Mouse (Mus musculus) kidney, embryonic 14.5 days (tissue): Measurements from ENCODE around the gene Vwa3b. TPM values are rescaled to one million over a fixed set of nuclear protein-coding genes. Genes with fewer than 3 reads are reported as not detected.

Experiments
- ATAC-seq: fragments of 200-750 bp; cut with Nextera tagmentation; 2 replicates; pipeline ENCODE4 v1.8.0; 2017; ENCODE audit warnings: moderate number of reproducible peaks, mild to moderate bottlenecking, moderate TSS enrichment, moderate library complexity; ENCODE audit not compliant: low FRiP score, low TSS enrichment
- H3K27ac ChIP-seq: fragments of 300-500 bp; sonication (generic); 2 replicates; pipeline ENCODE4 v1.5.1; 2014; ENCODE audit warnings: low read depth, mild to moderate bottlenecking, low read length, moderate library complexity, mixed read lengths
- H3K27me3 ChIP-seq: fragments of 300-500 bp; sonication (generic); 2 replicates; pipeline ENCODE4 v1.6.1; 2014; ENCODE audit warnings: mild to moderate bottlenecking, low read length; ENCODE audit not compliant: control insufficient read depth, insufficient read depth
- H3K36me3 ChIP-seq: fragments of 300-500 bp; sonication (generic); 2 replicates; pipeline ENCODE4 v1.6.1; 2014; ENCODE audit warnings: low read length, mixed read lengths; ENCODE audit not compliant: control insufficient read depth, insufficient read depth
- H3K4me1 ChIP-seq: fragments of 300-500 bp; sonication (generic); 2 replicates; pipeline ENCODE4 v1.6.1; 2014; ENCODE audit warnings: low read length, mixed read lengths; ENCODE audit not compliant: control insufficient read depth, insufficient read depth
- H3K4me2 ChIP-seq: fragments of 300-500 bp; sonication (generic); replicated peaks from 2 replicates; pipeline ENCODE4 v1.6.1; 2014; ENCODE audit warnings: low read depth, mild to moderate bottlenecking, low read length
- H3K4me3 ChIP-seq: fragments of 300-500 bp; sonication (generic); 2 replicates; pipeline ENCODE4 v1.5.1; 2014; ENCODE audit warnings: mild to moderate bottlenecking, low read length
- H3K9ac ChIP-seq: fragments of 300-500 bp; sonication (generic); 2 replicates; pipeline ENCODE4 v1.6.1; 2014; ENCODE audit warnings: low read depth, mild to moderate bottlenecking, low read length, moderate library complexity
- H3K9me3 ChIP-seq: fragments of 300-500 bp; sonication (generic); 2 replicates; pipeline ENCODE4 v1.6.1; 2016; ENCODE audit warnings: low read length; ENCODE audit not compliant: control insufficient read depth
- WGBS: fragments of 180-500 bp; shearing (Covaris S2); extraction: QIAGEN DNeasy Blood & Tissue Kit; methylation state at CpG from one replicate; pipeline ENCODE4 v1.1.7; 2014; 5-methylcytosine and 5-hydroxymethylcytosine counted together
- polyA plus RNA-seq: library from polyadenylated mRNA; unstranded; fragments of >200 nt; fragmentation: Nextera tagmentation; extraction: Ambion mirVana; gene quantifications from 2 replicates; pipeline ENCODE4 v1.2.1, GENCODE M21; 2014

Gene Vwa3b
- polyA plus RNA-seq = not detected in 2 replicates

- no peak within 1 kb of the TSS for H3K27ac ChIP-seq
- no peaks in the 10 kb centered on the region for H3K27me3 ChIP-seq
- H3K36me3 ChIP-seq = no peaks in the 10 kb centered on the region
- no peak within 1 kb of the TSS for H3K4me3 ChIP-seq
- no peak for ATAC-seq
- 75% methylated on average over 5 of the region's 5 CpGs for WGBS
- H3K9me3 ChIP-seq = no peaks in the 10 kb centered on the region
- no peak within 1 kb of the TSS for H3K9ac ChIP-seq
- H3K4me2 ChIP-seq = no peak within 1 kb of the TSS
- 0 out of 2 replicates have a peak, but pooled peaks cover 5% of the 10 kb centered on the region for H3K4me1 ChIP-seq
These were observed at the start of gene Vwa3b for GRCm38 (mm10) chr1:37025962-37026686. TSS of gene Vwa3b (plus strand) at chr1:37026596.

- Histone ChIP-seq H3K27me3 (no peaks in the 10 kb centered on the region), H3K4me3 (no peak overlapping the region), H3K4me2 (no peak overlapping the region), H3K36me3 (no peaks in the 10 kb centered on the region), H3K4me1 (no peaks in the 10 kb centered on the region), H3K9me3 (peaks cover 7% of the 10 kb centered on the region; the same call in 1 of the 2 replicates), H3K27ac (no peak overlapping the region), H3K9ac (no peak overlapping the region)
- 85% methylated on average over 4 of the region's 4 CpGs for WGBS
- ATAC-seq = no peak
These were observed 49.6 kb upstream of the Vwa3b start for GRCm38 (mm10) chr1:36976770-36977169.

DNA sequence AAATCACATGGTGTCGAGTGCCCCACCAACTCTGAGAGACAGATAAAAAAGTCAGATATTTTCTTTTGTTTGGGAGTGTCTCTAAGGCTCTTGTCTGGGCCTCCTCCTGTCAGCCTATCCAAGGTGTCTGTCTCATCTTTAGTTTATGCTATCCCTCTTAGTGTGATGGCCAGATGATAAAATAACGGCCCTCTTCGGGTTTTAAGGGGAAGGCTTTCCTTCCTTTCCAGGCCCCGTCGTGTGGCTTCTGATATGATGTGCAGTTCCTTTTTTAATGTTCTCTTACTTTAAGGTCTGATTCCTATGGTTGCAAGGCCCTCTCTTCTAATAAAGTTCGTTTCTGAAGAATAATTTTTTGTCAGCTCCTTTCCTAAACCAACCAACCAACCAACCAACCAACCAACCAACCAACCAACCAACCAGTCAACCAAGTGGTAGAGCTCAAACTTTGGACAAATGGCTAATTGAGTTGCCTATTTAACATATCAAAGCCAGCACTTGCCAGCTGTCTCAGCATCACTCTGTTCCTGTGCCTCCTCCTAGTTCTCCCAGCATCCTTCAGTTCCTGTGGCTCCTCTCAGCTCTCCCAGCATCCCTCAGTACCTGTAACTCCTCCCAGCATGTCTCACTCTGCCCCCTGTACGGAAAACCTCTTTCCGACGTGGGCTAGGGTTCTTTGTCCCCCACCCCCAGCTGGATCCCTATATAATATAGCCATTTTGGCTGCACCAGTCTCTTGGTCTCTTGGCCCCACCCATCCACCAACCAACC is 44.0 kb upstream of the Vwa3b start:
- Histone ChIP-seq H3K27ac (no peak overlapping the region), H3K4me2 (no peak overlapping the region), H3K4me1 (no peaks in the 10 kb centered on the region), H3K9me3 (no peaks in the 10 kb centered on the region), H3K4me3 (no peak overlapping the region), H3K36me3 (no peaks in the 10 kb centered on the region), H3K9ac (no peak overlapping the region), H3K27me3 (no peaks in the 10 kb centered on the region)
- ATAC-seq = no peak
- WGBS = 89% methylated on average over 9 of the region's 9 CpGs

GRCm38 (mm10) chr1:36983754-36984153 is 42.6 kb upstream of the Vwa3b start:
- H3K36me3 ChIP-seq = no peaks in the 10 kb centered on the region
- 24% methylated on average over 4 of the region's 4 CpGs for WGBS
- H3K4me3 ChIP-seq = no peak overlapping the region
- no peak overlapping the region for H3K27ac ChIP-seq
- no peaks in the 10 kb centered on the region for H3K9me3 ChIP-seq
- H3K4me1 ChIP-seq = no peaks in the 10 kb centered on the region
- no peak overlapping the region for H3K9ac ChIP-seq
- no peak for ATAC-seq
- H3K4me2 ChIP-seq = no peak overlapping the region
- no peaks in the 10 kb centered on the region for H3K27me3 ChIP-seq

DNA sequence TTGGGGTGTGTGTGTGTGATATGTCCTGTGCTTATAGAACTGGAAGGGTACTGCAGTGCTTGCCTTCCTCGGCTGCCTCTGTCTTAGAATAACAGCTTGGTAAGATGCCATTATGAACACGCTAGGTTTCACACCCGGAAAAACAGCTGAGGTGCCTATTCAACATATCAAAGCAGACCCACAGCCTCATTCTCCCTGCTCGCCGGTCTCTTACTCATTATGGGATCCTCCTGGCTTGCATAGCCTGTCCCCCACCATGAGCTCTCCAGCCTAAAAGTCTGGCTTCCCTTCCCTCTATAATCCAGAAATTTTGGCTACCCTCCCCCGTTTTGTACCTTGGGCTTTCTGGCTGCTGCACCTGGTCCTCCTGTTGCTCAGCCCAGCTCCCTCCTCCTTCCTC is 42.0 kb upstream of the Vwa3b start:
- Histone ChIP-seq H3K9ac (no peak overlapping the region), H3K4me2 (no peak overlapping the region), H3K36me3 (no peaks in the 10 kb centered on the region), H3K4me1 (no peaks in the 10 kb centered on the region), H3K9me3 (no peaks in the 10 kb centered on the region), H3K4me3 (no peak overlapping the region), H3K27me3 (no peaks in the 10 kb centered on the region), H3K27ac (no peak overlapping the region)
- WGBS = 28% methylated on average over 6 of the region's 6 CpGs
- ATAC-seq = no peak

GRCm38 (mm10) chr1:36985896-36986295 is 40.5 kb upstream of the Vwa3b start:
- no peaks in the 10 kb centered on the region for H3K4me1 ChIP-seq
- no peak overlapping the region for H3K27ac ChIP-seq
- H3K27me3 ChIP-seq = no peaks in the 10 kb centered on the region
- WGBS = 57% methylated on average over 6 of the region's 6 CpGs
- H3K4me3 ChIP-seq = no peak overlapping the region
- no peak overlapping the region for H3K9ac ChIP-seq
- no peak overlapping the region for H3K4me2 ChIP-seq
- H3K36me3 ChIP-seq = no peaks in the 10 kb centered on the region
- H3K9me3 ChIP-seq = no peaks in the 10 kb centered on the region
- no peak for ATAC-seq

DNA sequence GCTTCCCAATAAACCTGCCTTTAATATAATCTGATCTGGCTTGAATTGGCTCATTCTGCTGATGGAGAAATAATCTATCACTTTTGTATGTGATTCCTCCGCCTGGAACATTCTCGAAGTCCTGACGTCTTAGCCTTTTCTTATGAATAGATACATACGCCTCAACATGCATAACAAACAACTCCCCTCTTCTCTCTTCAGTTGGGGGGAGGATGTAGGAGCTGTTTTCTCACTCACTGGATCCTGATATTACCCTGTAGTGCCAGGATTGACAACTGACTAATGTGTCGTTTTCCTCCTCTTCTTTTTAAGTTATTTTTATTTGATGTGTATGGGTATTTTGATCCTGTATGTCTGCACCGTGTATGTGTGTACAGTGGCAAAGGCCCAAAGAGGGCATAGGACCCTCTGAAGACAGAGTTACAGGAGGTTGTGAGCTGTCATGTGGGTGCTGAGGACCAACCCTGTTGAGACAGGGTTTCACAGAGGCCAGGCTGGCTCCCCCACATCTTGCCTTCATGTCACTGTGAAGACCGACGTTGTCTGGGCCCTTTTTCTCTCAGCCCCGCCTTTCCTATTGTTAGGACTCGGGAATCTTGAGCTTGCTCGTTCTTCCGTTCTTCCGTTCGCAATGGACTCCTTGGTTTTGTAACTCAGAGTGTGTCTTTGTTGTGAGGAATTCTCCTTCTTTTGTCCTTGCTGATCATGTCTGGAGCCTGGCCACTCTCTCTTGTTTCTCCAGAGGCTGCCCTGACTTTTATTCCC is 39.8 kb upstream of the Vwa3b start:
- Histone ChIP-seq H3K27ac (no peak overlapping the region), H3K9ac (no peak overlapping the region), H3K9me3 (no peaks in the 10 kb centered on the region), H3K36me3 (no peaks in the 10 kb centered on the region), H3K4me1 (no peaks in the 10 kb centered on the region), H3K4me2 (no peak overlapping the region), H3K27me3 (no peaks in the 10 kb centered on the region), H3K4me3 (no peak overlapping the region)
- WGBS = 77% methylated on average over 14 of the region's 14 CpGs
- ATAC-seq = no peak

GRCm38 (mm10) chr1:36987172-36988148 is 38.9 kb upstream of the Vwa3b start:
- Histone ChIP-seq H3K4me2 (no peak overlapping the region), H3K9me3 (no peaks in the 10 kb centered on the region), H3K36me3 (no peaks in the 10 kb centered on the region), H3K4me1 (no peaks in the 10 kb centered on the region), H3K9ac (no peak overlapping the region), H3K27me3 (no peaks in the 10 kb centered on the region), H3K27ac (no peak overlapping the region), H3K4me3 (no peak overlapping the region)
- whole genome bisulfite sequencing = 87% methylated on average over 10 of the region's 10 CpGs
- ATAC-seq = no peak
